Mouse (Mus musculus) myocyte (in vitro differentiated cells): ENCODE measurements around the gene Ube3c. TPM values are rescaled to one million over a fixed set of nuclear protein-coding genes. Genes with fewer than 3 reads are reported as not detected.
"Not testable (repeated sequence)": the region's sequence is repeated elsewhere in the genome, so short reads cannot be mapped to it uniquely, and the experiment has no call there.

Source experiments
- H3K27me3 ChIP-seq: one replicate; pipeline ENCODE4 v1.6.1; 2011; ENCODE audit not compliant: control insufficient read depth, insufficient read depth, insufficient read length
- H3K36me3 ChIP-seq: one replicate; pipeline ENCODE4 v1.6.1; 2011; ENCODE audit not compliant: control insufficient read depth, insufficient read depth
- H3K4me2 ChIP-seq: one replicate; pipeline ENCODE4 v1.6.1; 2011; ENCODE audit warnings: low read depth, control low read depth
- H3K4me3 ChIP-seq: one replicate; pipeline ENCODE4 v1.5.1; 2011; ENCODE audit warnings: mild to moderate bottlenecking, control low read depth, moderate library complexity
- H3K79me2 ChIP-seq: one replicate; pipeline ENCODE4 v1.6.1; 2011; ENCODE audit not compliant: control insufficient read depth, insufficient read depth
- H3ac ChIP-seq: one replicate; pipeline ENCODE4 v1.6.1; 2011; ENCODE audit not compliant: control insufficient read depth, insufficient read length
- CEBPB ChIP-seq: IDR thresholded peaks from 2 replicates; pipeline ENCODE4 v1.6.1; 2011; ENCODE audit warnings: mild to moderate bottlenecking, moderate library complexity; ENCODE audit not compliant: poor library complexity, insufficient read depth, severe bottlenecking
- E2F4 ChIP-seq: IDR thresholded peaks from one replicate; pipeline ENCODE4 v1.6.1; 2011; ENCODE audit warnings: mild to moderate bottlenecking, control low read depth, moderate library complexity; ENCODE audit not compliant: insufficient read depth
- MAX ChIP-seq: IDR thresholded peaks from one replicate; pipeline ENCODE4 v1.6.1; 2011; ENCODE audit warnings: low read depth, mild to moderate bottlenecking, control low read depth
- MYOD1 ChIP-seq, 3 experiments: IDR thresholded peaks; one replicate each; pipeline ENCODE4 v1.6.1; 2011; ENCODE audit warnings: control low read depth in 2 of 3, low read depth in 2 of 3, mild to moderate bottlenecking in 2 of 3, moderate library complexity in 1 of 3; ENCODE audit not compliant: insufficient read length in 2 of 3, control insufficient read depth in 1 of 3
- MYOG ChIP-seq, 3 experiments: IDR thresholded peaks; one replicate each; pipeline ENCODE4 v1.6.1; 2011; ENCODE audit warnings: control low read depth in 2 of 3, low read depth in 2 of 3, mild to moderate bottlenecking in 2 of 3; ENCODE audit not compliant: insufficient read length in 2 of 3, control insufficient read depth in 1 of 3, insufficient read depth in 1 of 3
- POLR2A ChIP-seq: IDR thresholded peaks from one replicate; pipeline ENCODE4 v1.6.1; 2011; ENCODE audit warnings: low read depth, mild to moderate bottlenecking, control low read depth, moderate library complexity; ENCODE audit not compliant: insufficient read length
- POLR2AphosphoS2 ChIP-seq: IDR thresholded peaks from one replicate; pipeline ENCODE4 v1.6.1; 2011; ENCODE audit warnings: low read depth, control low read depth; ENCODE audit not compliant: insufficient read length
- REST ChIP-seq: IDR thresholded peaks from one replicate; pipeline ENCODE4 v1.6.1; 2011; ENCODE audit warnings: mild to moderate bottlenecking, control low read depth, moderate library complexity; ENCODE audit not compliant: insufficient read depth, insufficient read length
- SRF ChIP-seq: IDR thresholded peaks from one replicate; pipeline ENCODE4 v1.6.1; 2011; ENCODE audit warnings: low read depth; ENCODE audit not compliant: control insufficient read depth, insufficient read length
- TCF12 ChIP-seq: IDR thresholded peaks from one replicate; pipeline ENCODE4 v1.6.1; 2011; ENCODE audit warnings: mild to moderate bottlenecking, control low read depth; ENCODE audit not compliant: poor library complexity, insufficient read depth, severe bottlenecking
- TCF3 ChIP-seq: IDR thresholded peaks from one replicate; pipeline ENCODE4 v1.6.1; 2011; ENCODE audit warnings: low read depth, control low read depth; ENCODE audit not compliant: insufficient read length
- USF1 ChIP-seq: IDR thresholded peaks from one replicate; pipeline ENCODE4 v1.6.1; 2011; ENCODE audit warnings: low read depth, mild to moderate bottlenecking, control low read depth, moderate library complexity
- polyA plus RNA-seq: library from polyadenylated mRNA; unstranded; fragments of >200 nt; fragmentation: generic; extraction: Trizol; gene quantifications from one replicate; pipeline ENCODE4 v1.2.1, GENCODE M21; 2012; ENCODE audit warnings: missing spikeins

Gene Ube3c
- polyA plus RNA-seq, result 28.9 TPM

DNA sequence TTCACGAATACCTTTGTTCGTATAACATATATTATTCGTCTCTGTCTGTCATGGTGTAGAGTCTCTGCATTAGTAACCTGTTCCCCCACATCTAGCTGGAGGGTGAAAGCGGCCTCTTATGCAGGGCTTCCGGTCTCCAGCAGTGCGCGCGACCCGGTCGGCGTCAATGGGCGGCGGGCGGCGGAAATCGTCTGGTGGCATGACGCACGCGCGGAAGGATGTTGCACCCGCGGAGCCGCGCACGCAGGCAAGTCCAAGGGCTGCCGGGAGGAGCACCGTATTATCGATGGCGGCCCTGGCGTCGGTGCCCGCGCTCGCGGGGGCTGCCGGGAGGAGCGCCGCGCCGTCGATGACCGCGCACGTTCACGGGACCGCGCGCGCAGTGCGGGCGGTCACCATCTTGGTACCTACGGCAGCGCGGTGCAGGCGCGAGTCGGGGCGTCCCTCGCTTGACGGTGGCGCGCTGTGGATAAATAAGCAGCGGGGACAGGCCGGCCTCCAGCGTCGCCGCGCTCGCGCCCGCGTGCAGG, at the start of gene Ube3c:
Gene Ube3c, plus strand, starts transcription at position 395 of the 530 bp plus-strand sequence.
- H3K4me3 ChIP-seq, result peak within 1 kb of the TSS; percentile 68
- H3ac ChIP-seq, result peak within 1 kb of the TSS; percentile 50
- TF ChIP-seq USF1, result no peak
- peak; percentile 92 for TF ChIP-seq POLR2AphosphoS2
- peak in 1 of 3 experiments; percentile 50 for TF ChIP-seq MYOG (IDR thresholded peaks at IDR 0.05; ENCODE audit: control insufficient read depth in 1 of 3, insufficient read depth in 1 of 3, insufficient read length in 2 of 3, low read depth in 2 of 3)
- TF ChIP-seq SRF, result peak; percentile 59
- TF ChIP-seq POLR2A, result peak; percentile 94
- peaks cover 8% of the 10 kb centered on the region for H3K27me3 ChIP-seq
- H3K79me2 ChIP-seq, result peaks cover 43% of the 10 kb centered on the region
- no peaks in the 10 kb centered on the region for H3K36me3 ChIP-seq
- H3K4me2 ChIP-seq, result peak within 1 kb of the TSS; percentile 82

GRCm38 (mm10) chr5:29560111-29560510, 8.9 kb upstream of the Ube3c start:
- H3K79me2 ChIP-seq, result no peaks in the 10 kb centered on the region
- no peak overlapping the region for H3K4me2 ChIP-seq
- no peaks in the 10 kb centered on the region for H3K36me3 ChIP-seq
- peaks cover 4% of the 10 kb centered on the region for H3K27me3 ChIP-seq
- no peak for TF ChIP-seq CEBPB
- no peak for TF ChIP-seq POLR2A
- TF ChIP-seq SRF, result no peak
- H3ac ChIP-seq, result no peak overlapping the region
- H3K4me3 ChIP-seq, result no peak overlapping the region

GRCm38 (mm10) chr5:29560667-29561066, 8.4 kb upstream of the Ube3c start:
- no peaks in the 10 kb centered on the region for H3K36me3 ChIP-seq

DNA sequence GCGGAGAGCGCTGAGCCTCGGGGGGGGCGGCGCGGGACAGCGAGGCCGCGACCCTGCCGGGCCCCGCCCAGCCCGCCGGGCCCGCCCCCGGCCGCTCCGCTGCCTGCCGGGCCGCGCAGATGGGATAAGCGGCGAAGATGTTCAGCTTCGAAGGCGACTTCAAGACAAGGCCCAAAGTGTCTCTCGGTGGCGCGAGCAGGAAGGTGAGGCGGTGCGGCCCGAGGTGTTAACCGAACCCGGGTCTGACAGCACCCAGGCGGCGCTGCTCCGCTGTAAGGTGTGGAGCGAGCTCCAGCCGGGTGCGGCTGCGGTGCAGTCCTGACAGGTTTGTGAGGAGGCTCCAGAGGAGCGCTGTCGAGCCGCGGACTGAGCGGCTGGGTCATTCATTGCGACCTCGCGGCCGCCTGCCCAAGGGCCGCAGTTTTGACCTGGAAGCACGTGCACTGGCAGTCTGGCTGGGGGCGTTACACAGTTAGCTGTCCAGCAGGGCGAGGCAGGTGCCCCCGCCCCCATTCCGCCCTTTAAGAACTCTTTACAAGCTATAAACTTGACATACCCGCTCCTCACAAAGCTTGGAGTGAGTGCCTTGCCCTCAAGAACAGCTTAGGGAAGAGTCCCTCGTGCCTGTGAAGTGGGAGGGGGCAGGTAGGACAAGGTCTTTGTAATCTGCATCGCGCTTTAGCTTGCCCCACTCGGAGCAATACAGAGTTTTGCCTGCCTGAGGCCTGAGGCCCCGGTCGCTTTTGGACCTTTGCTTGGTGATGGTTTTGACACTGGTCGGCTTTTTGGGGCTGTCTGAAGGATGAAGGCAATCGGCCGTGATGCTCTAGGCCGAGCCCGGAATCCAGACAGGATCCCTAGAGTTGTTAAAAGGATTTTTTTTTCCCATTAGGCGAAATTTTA, 587 bp downstream of the Ube3c start:
- Histone ChIP-seq H3K4me2 (peak overlapping the region; percentile 82), H3K27me3 (peaks cover 8% of the 10 kb centered on the region), H3ac (peak overlapping the region; percentile 50), H3K79me2 (peaks cover 50% of the 10 kb centered on the region), H3K4me3 (peak overlapping the region; percentile 68), H3K36me3 (no peaks in the 10 kb centered on the region)
- TF ChIP-seq USF1, result no peak
- no peak for TF ChIP-seq CEBPB
- peak; percentile 17 for TF ChIP-seq POLR2A
- TF ChIP-seq MYOG (IDR thresholded peaks at IDR 0.05; ENCODE audit: control insufficient read depth in 1 of 3, insufficient read depth in 1 of 3, insufficient read length in 2 of 3, low read depth in 2 of 3), result peak in 1 of 3 experiments; percentile 13

More at GRCm38 (mm10) chr5:29560667-29561066, 8.4 kb upstream of the Ube3c start:
- H3K27me3 ChIP-seq, result peaks cover 8% of the 10 kb centered on the region
- H3K4me2 ChIP-seq, result no peak overlapping the region
- H3ac ChIP-seq, result no peak overlapping the region
- no peak overlapping the region for H3K4me3 ChIP-seq
- TF ChIP-seq TCF12 (no peak), MYOG (IDR thresholded peaks at IDR 0.05; ENCODE audit: control insufficient read depth in 1 of 3, insufficient read depth in 1 of 3, insufficient read length in 2 of 3, low read depth in 2 of 3) (no peak), SRF (no peak), E2F4 (no peak), MYOD1 (IDR thresholded peaks at IDR 0.05; ENCODE audit: control insufficient read depth in 1 of 3, insufficient read length in 2 of 3, low read depth in 2 of 3) (no peak), REST (no peak), POLR2AphosphoS2 (no peak), USF1 (no peak), MAX (no peak), POLR2A (no peak), TCF3 (no peak), CEBPB (no peak)
- no peaks in the 10 kb centered on the region for H3K79me2 ChIP-seq

- not testable (repeated sequence) for H3K27me3 ChIP-seq, H3ac ChIP-seq, H3K4me3 ChIP-seq, H3K4me2 ChIP-seq, H3K36me3 ChIP-seq
- H3K79me2 ChIP-seq, result peaks cover 96% of the 10 kb centered on the region
These were observed 5.2 kb downstream of the Ube3c start for GRCm38 (mm10) chr5:29574286-29574685.
